Mouse (Mus musculus) duodenum, adult 2 months (tissue): ENCODE measurements around the gene Htr1a. TPM values are rescaled to one million over a fixed set of nuclear protein-coding genes. Genes with fewer than 3 reads are reported as not detected.

Experiments used
- polyA plus RNA-seq: library from polyadenylated mRNA; depleted of rRNA; stranded (reverse); fragments of >200 nt; gene quantifications from 2 replicates; pipeline ENCODE4 v1.2.3, GENCODE M21; 2012; ENCODE audit warnings: low replicate concordance; rRNA removed

The Htr1a gene
- not detected in 2 replicates for polyA plus RNA-seq

DNA sequence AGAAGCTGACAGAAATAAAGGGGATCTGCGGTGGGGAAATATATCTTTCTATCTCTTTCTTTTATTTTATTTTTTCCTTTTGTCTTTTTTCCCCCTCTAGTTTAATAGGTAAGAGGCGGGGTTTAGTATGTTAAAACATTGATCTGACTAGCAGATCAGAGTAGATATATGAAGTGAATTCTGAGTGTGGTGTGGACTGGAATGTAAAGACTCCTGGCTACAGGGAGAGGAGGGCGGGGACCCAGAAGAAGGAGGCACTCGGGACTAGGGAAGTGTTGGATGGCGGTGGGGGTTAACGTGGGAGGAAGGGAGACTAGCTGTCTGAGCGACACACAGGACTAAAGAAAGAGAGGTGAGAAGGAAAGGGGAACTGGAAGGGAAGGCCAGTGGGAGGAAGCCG, at the start of gene Htr1a:
Gene Htr1a, plus strand, starts transcription at position 301 of the 400 bp plus-strand sequence.

Other genes with a start within 250 kb of the Htr1a start
- gene Rnf180, start 148.8 kb upstream of the Htr1a start, polyA plus RNA-seq, result 0.05 TPM in 1 of 2 replicates, not detected in the other